30 mouse cellular contexts compared by ENCODE assay signal in genomic region chr1:130811316-130811715, GRCm38 (mm10). TPM values are rescaled to one million over a fixed set of nuclear protein-coding genes. Genes with fewer than 3 reads are reported as not detected.
A peak's percentile ranks its signal among the peaks of the same experiment; 100 is the strongest.
DNase-seq lines count a peak whose midpoint lies in the region; ATAC-seq and TF ChIP-seq lines count a peak whose summit lies in the region.
"Had no signal": no experiment of that assay in that cellular context is flagged by ENCODE, and none has a peak within 500 bp of the region (broad histone marks: within the 10 kb centered on the region; RNA-seq: fewer than 3 reads in every experiment).

No protein-coding gene starts in this region.

- 0 out of 2 replicates have a peak overlapping the region, but pooled peaks have one; percentile 23 for H3K4me2 ChIP-seq in hindbrain, embryonic 16.5 days (ENCODE audit: low read length)
- no peak overlapping the region for H3K4me2 ChIP-seq in hindbrain, embryonic 14.5 days (replicated peaks)
- H3K4me2 ChIP-seq in midbrain, postnatal 0 days (ENCODE audit: low read depth, low read length, poor library complexity, severe bottlenecking): no peak overlapping the region
- H3K4me2 ChIP-seq: embryonic facial prominence, embryonic 12.5 days; embryonic facial prominence, embryonic 15.5 days; heart, embryonic 12.5 days; heart, embryonic 15.5 days; hindbrain, embryonic 13.5 days had no signal

- H3K36me3 ChIP-seq in hindbrain, embryonic 16.5 days (ENCODE audit: control insufficient read depth, insufficient read depth, low read length): no peaks in the 10 kb centered on the region
- H3K36me3 ChIP-seq in hindbrain, embryonic 14.5 days (replicated peaks; ENCODE audit: control insufficient read depth, insufficient read depth): no peaks in the 10 kb centered on the region
- no peaks in the 10 kb centered on the region for H3K36me3 ChIP-seq in midbrain, embryonic 10.5 days
- no peaks in the 10 kb centered on the region for H3K36me3 ChIP-seq in midbrain, postnatal 0 days (ENCODE audit: insufficient read depth, low read length)
- H3K36me3 ChIP-seq: embryonic facial prominence, embryonic 12.5 days; embryonic facial prominence, embryonic 15.5 days; heart, embryonic 12.5 days; heart, embryonic 15.5 days; hindbrain, embryonic 13.5 days had no signal

- 46% methylated on average over 17 of the region's 17 CpGs for WGBS in hindbrain, embryonic 16.5 days
- WGBS in hindbrain, embryonic 14.5 days: 53% methylated on average over 17 of the region's 17 CpGs
- 81% methylated on average over 17 of the region's 17 CpGs for WGBS in midbrain, embryonic 10.5 days
- 58% methylated on average over 17 of the region's 17 CpGs for WGBS in midbrain, postnatal 0 days

- no peak for ATAC-seq in hindbrain, embryonic 16.5 days
- no peak for ATAC-seq in hindbrain, embryonic 14.5 days (ENCODE audit: low FRiP score)
- ATAC-seq in midbrain, postnatal 0 days (ENCODE audit: low FRiP score): no peak
- ATAC-seq: CD4-positive, CD25-positive, alpha-beta regulatory T cell, adult 4 months; forebrain, embryonic 14.5 days; inflammation-experienced regulatory T-cells, adult 6 months had no signal

- H3K4me1 ChIP-seq in hindbrain, embryonic 16.5 days (ENCODE audit: control insufficient read depth, insufficient read depth, low read depth, low read length): no peaks in the 10 kb centered on the region
- no peaks in the 10 kb centered on the region for H3K4me1 ChIP-seq in hindbrain, embryonic 14.5 days (replicated peaks; ENCODE audit: control insufficient read depth, insufficient read depth, low read length)
- H3K4me1 ChIP-seq in midbrain, embryonic 10.5 days: peaks cover 6% of the 10 kb centered on the region; the same call in 1 of the 2 replicates
- no peaks in the 10 kb centered on the region for H3K4me1 ChIP-seq in midbrain, postnatal 0 days (ENCODE audit: insufficient read depth, low read length)
- H3K4me1 ChIP-seq: embryonic facial prominence, embryonic 12.5 days; embryonic facial prominence, embryonic 15.5 days; heart, embryonic 12.5 days; heart, embryonic 15.5 days; hindbrain, embryonic 13.5 days had no signal

- no peak for TF ChIP-seq CTCF in midbrain, postnatal 0 days (IDR thresholded peaks at IDR 0.05)

- no peak overlapping the region for H3K9ac ChIP-seq in hindbrain, embryonic 16.5 days (ENCODE audit: low read depth, low read length)
- H3K9ac ChIP-seq in hindbrain, embryonic 14.5 days: no peak overlapping the region
- no peak overlapping the region for H3K9ac ChIP-seq in midbrain, postnatal 0 days (replicated peaks; ENCODE audit: low read length, poor library complexity, severe bottlenecking)
- H3K9ac ChIP-seq: embryonic facial prominence, embryonic 12.5 days; embryonic facial prominence, embryonic 15.5 days; heart, embryonic 12.5 days; heart, embryonic 15.5 days; hindbrain, embryonic 13.5 days had no signal

- DNase-seq in heart, adult 11 months: peak; percentile 68
- no peak for DNase-seq in heart, adult 18-20 months
- no peak for DNase-seq in hindbrain, embryonic 14.5 days (ENCODE audit: low spot score)
- DNase-seq in midbrain, embryonic 10.5 days (ENCODE audit: low spot score): peak; percentile 9
- no peak for DNase-seq in midbrain, postnatal 0 days (ENCODE audit: low spot score)
- DNase-seq: adrenal gland, adult 2 months; adrenal gland, postnatal 14 days; cerebellum, adult 11 months; cerebellum, adult 2 months; cerebellum, adult 9-11 months; cerebellum, postnatal 25 days; gastrocnemius, postnatal 25 days; heart, postnatal 10 days; heart, postnatal 4 days; kidney, adult 11 months; kidney, adult 8-10 months had no signal

- H3K27ac ChIP-seq in hindbrain, embryonic 16.5 days (ENCODE audit: low read depth, low read length): no peak overlapping the region
- H3K27ac ChIP-seq in hindbrain, embryonic 14.5 days: no peak overlapping the region
- no peak overlapping the region for H3K27ac ChIP-seq in midbrain, embryonic 10.5 days (replicated peaks)
- no peak overlapping the region for H3K27ac ChIP-seq in midbrain, postnatal 0 days (ENCODE audit: low read depth, low read length)
- H3K27ac ChIP-seq: embryonic facial prominence, embryonic 12.5 days; embryonic facial prominence, embryonic 15.5 days; heart, embryonic 15.5 days; hindbrain, embryonic 13.5 days had no signal

- H3K9me3 ChIP-seq in hindbrain, embryonic 16.5 days (ENCODE audit: control insufficient read depth, low read length): no peaks in the 10 kb centered on the region
- no peaks in the 10 kb centered on the region for H3K9me3 ChIP-seq in hindbrain, embryonic 14.5 days (ENCODE audit: control insufficient read depth, low read length)
- no peaks in the 10 kb centered on the region for H3K9me3 ChIP-seq in midbrain, embryonic 10.5 days (replicated peaks)
- no peaks in the 10 kb centered on the region for H3K9me3 ChIP-seq in midbrain, postnatal 0 days (ENCODE audit: low read length)
- H3K9me3 ChIP-seq: embryonic facial prominence, embryonic 12.5 days; embryonic facial prominence, embryonic 15.5 days; heart, embryonic 12.5 days; heart, embryonic 15.5 days; hindbrain, embryonic 13.5 days had no signal

- no peak overlapping the region for H3K4me3 ChIP-seq in hindbrain, embryonic 16.5 days (ENCODE audit: low read length)
- H3K4me3 ChIP-seq in hindbrain, embryonic 14.5 days (replicated peaks; ENCODE audit: low read length): no peak overlapping the region
- H3K4me3 ChIP-seq in midbrain, embryonic 10.5 days: no peak overlapping the region
- no peak overlapping the region for H3K4me3 ChIP-seq in midbrain, postnatal 0 days (ENCODE audit: low read depth, low read length)
- H3K4me3 ChIP-seq: embryonic facial prominence, embryonic 12.5 days; embryonic facial prominence, embryonic 15.5 days; heart, embryonic 12.5 days; heart, embryonic 15.5 days; hindbrain, embryonic 13.5 days had no signal

- H3K27me3 ChIP-seq in hindbrain, embryonic 16.5 days (replicated peaks; ENCODE audit: control insufficient read depth, insufficient read depth, low read length): no peaks in the 10 kb centered on the region
- no peaks in the 10 kb centered on the region for H3K27me3 ChIP-seq in hindbrain, embryonic 14.5 days (ENCODE audit: control insufficient read depth, insufficient read depth, low read length)
- H3K27me3 ChIP-seq in midbrain, embryonic 10.5 days (ENCODE audit: low read depth, poor library complexity, severe bottlenecking): no peaks in the 10 kb centered on the region
- no peaks in the 10 kb centered on the region for H3K27me3 ChIP-seq in midbrain, postnatal 0 days (ENCODE audit: insufficient read depth, low read length)
- H3K27me3 ChIP-seq: embryonic facial prominence, embryonic 12.5 days; embryonic facial prominence, embryonic 15.5 days; hindbrain, embryonic 13.5 days had no signal

RNA-seq across cellular contexts. Expression of gene Fcamr, which starts 10.6 kb away (rescaled TPM):
- under 1 TPM; 0.35 to 0.85 TPM for total RNA-seq in heart, adult 18-20 months (2021)
- polyA plus RNA-seq in hindbrain, embryonic 16.5 days (2015; fragmentation: Nextera tagmentation; extraction: Ambion mirVana): not detected in 2 replicates
- not detected in 2 replicates for polyA plus RNA-seq in hindbrain, embryonic 14.5 days (2014; fragmentation: Nextera tagmentation; extraction: Ambion mirVana)
- polyA plus RNA-seq in midbrain, embryonic 10.5 days (2016; fragmentation: Nextera tagmentation; extraction: Ambion mirVana): not detected in 2 replicates
- not detected in 2 replicates for total RNA-seq in midbrain, postnatal 0 days (2014; rRNA removed)
- polyA plus RNA-seq in midbrain, postnatal 0 days (2015; fragmentation: Nextera tagmentation; extraction: Ambion mirVana): not detected in 2 replicates
- total RNA-seq: adrenal gland, postnatal 14 days; adrenal gland, postnatal 4 days; common myeloid progenitor, adult 5-6 weeks; gastrocnemius, adult 8-10 months; gastrocnemius, postnatal 25 days; MEL had no signal
- polyA plus RNA-seq: adrenal gland, adult 2 months; C2C12; embryonic facial prominence, embryonic 12.5 days; forebrain, embryonic 14.5 days; hindbrain, embryonic 13.5 days had no signal

RNA-seq across cellular contexts. Expression of gene Pigr, which starts 15.2 kb away (rescaled TPM):
- 1 to 10 TPM in 1 of 2 experiments, not detected in 1; 4.2 TPM for total RNA-seq in heart, adult 18-20 months (2021)
- not detected in 2 replicates for polyA plus RNA-seq in hindbrain, embryonic 16.5 days (2015; fragmentation: Nextera tagmentation; extraction: Ambion mirVana)
- polyA plus RNA-seq in hindbrain, embryonic 14.5 days (2014; fragmentation: Nextera tagmentation; extraction: Ambion mirVana): not detected in 2 replicates
- not detected in 2 replicates for polyA plus RNA-seq in midbrain, embryonic 10.5 days (2016; fragmentation: Nextera tagmentation; extraction: Ambion mirVana)
- total RNA-seq in midbrain, postnatal 0 days (2014; rRNA removed): not detected in 2 replicates
- not detected in 2 replicates for polyA plus RNA-seq in midbrain, postnatal 0 days (2015; fragmentation: Nextera tagmentation; extraction: Ambion mirVana)
- total RNA-seq: common myeloid progenitor, adult 5-6 weeks; gastrocnemius, postnatal 25 days; heart, postnatal 10 days; heart, postnatal 4 days; MEL had no signal
- polyA plus RNA-seq: C2C12; embryonic facial prominence, embryonic 12.5 days; forebrain, embryonic 14.5 days; heart, embryonic 12.5 days; heart, embryonic 15.5 days; hindbrain, embryonic 13.5 days had no signal

RNA-seq across cellular contexts. Expression of gene Fcmr, which starts 54.2 kb away (rescaled TPM):
- 1 to 10 TPM; 2.2 to 8.5 TPM for total RNA-seq in heart, adult 18-20 months (2021)
- 0.95 and 2.4 TPM in 2 replicates for polyA plus RNA-seq in hindbrain, embryonic 16.5 days (2015; fragmentation: Nextera tagmentation; extraction: Ambion mirVana)
- 0.44 and 1.2 TPM in 2 replicates for polyA plus RNA-seq in hindbrain, embryonic 14.5 days (2014; fragmentation: Nextera tagmentation; extraction: Ambion mirVana)
- polyA plus RNA-seq in midbrain, embryonic 10.5 days (2016; fragmentation: Nextera tagmentation; extraction: Ambion mirVana): not detected in 2 replicates
- 0.16 TPM in 1 of 2 replicates, not detected in the other for total RNA-seq in midbrain, postnatal 0 days (2014; rRNA removed)
- polyA plus RNA-seq in midbrain, postnatal 0 days (2015; fragmentation: Nextera tagmentation; extraction: Ambion mirVana): 1.7 and 2.3 TPM in 2 replicates
- total RNA-seq: common myeloid progenitor, adult 5-6 weeks; gastrocnemius, adult 8-10 months; gastrocnemius, postnatal 25 days; MEL had no signal
- polyA plus RNA-seq: C2C12; embryonic facial prominence, embryonic 12.5 days; embryonic facial prominence, embryonic 15.5 days; forebrain, embryonic 14.5 days had no signal

Comparison
In these comparisons a context has a peak if more than half of its experiments do, and no peak if none do; other contexts are left out.
1. DNase-seq: peak in heart, adult 11 months (single experiment) and midbrain, embryonic 10.5 days (single experiment); none in heart, adult 18-20 months (0 of 2), hindbrain, embryonic 14.5 days (single experiment) and midbrain, postnatal 0 days (single experiment).